Mouse (Mus musculus) lung, adult 10 weeks (tissue): Measurements from ENCODE around the gene Mon1a. TPM values are rescaled to one million over a fixed set of nuclear protein-coding genes. Genes with fewer than 3 reads are reported as not detected.

Experiments used
- polyA plus RNA-seq: library from polyadenylated mRNA; stranded (reverse); fragments of 350-450 nt; fragmentation: Illumina TruSeq; extraction: RNeasy Lipid Tissue Mini Kit (QIAGEN cat#74804); gene quantifications from one replicate; pipeline ENCODE4 v1.2.3, GENCODE M21; 2014; ENCODE audit warnings: low read depth, low replicate concordance; ENCODE audit not compliant: insufficient read depth

Mon1a gene
- 12.0 TPM for polyA plus RNA-seq

GRCm38 (mm10) chr9:107887804-107888266, at the start of gene Mon1a:
Mon1a (plus strand) TSS chr9:107888151.

DNA sequence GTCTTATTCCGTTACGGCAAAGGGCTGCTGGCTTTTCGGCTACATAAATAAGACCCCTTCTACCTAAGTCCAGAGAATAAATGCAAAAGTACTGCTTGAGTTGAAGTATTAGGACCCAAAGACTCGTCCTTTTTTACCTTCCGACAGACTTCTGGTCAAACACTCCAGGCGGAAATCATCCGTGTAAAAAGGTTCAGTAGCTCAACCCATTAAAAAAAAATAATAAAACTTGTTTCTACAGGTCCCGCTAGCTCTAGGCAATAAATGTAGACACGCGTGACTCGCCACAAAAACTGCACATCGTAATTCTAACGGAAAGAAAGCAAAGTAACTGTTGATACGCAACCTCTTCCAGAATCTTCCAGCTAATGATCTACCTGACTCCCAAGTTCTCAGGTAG, 14.8 kb upstream of the Mon1a start, which contains the start of gene Rbm6:
Gene Rbm6, minus strand, starts transcription at position 101 of the 400 bp plus-strand sequence.

DNA sequence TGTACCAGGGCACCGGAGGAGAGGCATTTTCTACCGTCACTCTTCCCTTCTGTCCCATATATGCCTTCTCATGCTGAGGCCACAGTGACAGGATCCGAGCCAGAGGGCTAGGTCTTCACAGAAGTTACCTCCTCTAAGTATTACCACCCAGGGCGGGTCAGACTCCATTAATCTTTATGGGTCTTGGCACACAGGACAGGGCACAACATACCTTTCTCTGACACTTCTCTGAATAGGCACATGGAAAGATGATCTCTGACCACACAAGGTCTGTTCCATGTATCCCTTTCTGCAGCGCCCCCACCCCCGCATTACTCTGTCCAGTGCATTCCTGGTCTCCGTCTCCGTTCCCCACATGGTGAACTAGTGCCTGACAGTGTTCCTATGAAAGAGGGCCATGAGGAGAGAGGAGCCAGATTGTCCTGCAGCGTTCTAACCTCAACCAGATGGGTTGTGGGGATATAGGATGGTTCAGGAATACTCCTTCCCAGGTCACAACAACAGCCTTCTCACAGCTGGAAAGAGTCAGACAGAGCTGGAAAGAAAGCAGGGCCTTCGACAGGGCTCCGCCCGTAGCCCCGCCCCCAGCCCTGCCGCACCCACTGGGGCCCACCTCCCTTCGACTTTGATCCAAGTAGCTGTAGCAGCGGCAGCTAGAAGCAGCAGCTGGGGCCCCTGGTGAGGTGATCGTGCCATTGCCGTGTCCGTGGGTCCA, 18.5 kb downstream of the Mon1a start, which contains the start of gene Mst1r:
Gene Mst1r, plus strand, starts transcription at position 622 of the 715 bp plus-strand sequence.

GRCm38 (mm10) chr9:107928169-107928568, 40.2 kb downstream of the Mon1a start, which contains the start of gene Actl11:
Actl11 (plus strand) TSS chr9:107928469.

GRCm38 (mm10) chr9:107935374-107935773, 47.4 kb downstream of the Mon1a start, which contains the start of gene Camkv:
Camkv (plus strand) TSS chr9:107935674.

DNA sequence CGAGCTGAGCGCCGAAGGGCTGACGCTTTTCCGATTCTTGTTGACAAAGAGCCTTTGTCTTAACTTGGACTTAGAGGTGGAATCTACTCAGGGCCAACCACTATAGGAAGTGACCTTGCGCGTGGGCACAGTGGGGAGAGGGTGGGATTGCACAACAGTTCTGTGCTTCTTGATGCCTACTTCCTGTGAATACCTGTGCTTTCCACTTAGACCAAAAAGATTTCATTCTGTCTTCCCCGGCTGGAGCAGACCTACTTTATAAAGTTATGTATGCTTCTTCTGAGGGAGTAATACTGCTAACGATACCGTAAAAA, 61.9 kb downstream of the Mon1a start, which contains the start of gene Traip:
Gene Traip, plus strand, starts transcription at position 215 of the 314 bp plus-strand sequence.

Other genes starting within 250 kb of the Mon1a start
- gene Slc38a3, start 218.6 kb upstream of the Mon1a start, polyA plus RNA-seq: 0.32 TPM
- not detected for gene Gnat1, start 208.4 kb upstream of the Mon1a start, polyA plus RNA-seq
- gene Sema3f, start 177.7 kb upstream of the Mon1a start, polyA plus RNA-seq: 64.9 TPM
- gene Rbm5, start 117.2 kb upstream of the Mon1a start, polyA plus RNA-seq: 46.7 TPM
- 30.7 TPM for gene Rbm6, start 14.9 kb upstream of the Mon1a start, polyA plus RNA-seq
- gene Mst1r, start 18.7 kb downstream of the Mon1a start, polyA plus RNA-seq: 2.1 TPM
- gene Actl11, start 40.3 kb downstream of the Mon1a start, polyA plus RNA-seq: not detected
- 0.08 TPM for gene Camkv, start 47.5 kb downstream of the Mon1a start, polyA plus RNA-seq
- 0.48 TPM for gene Traip, start 62.0 kb downstream of the Mon1a start, polyA plus RNA-seq
- 37.7 TPM for gene Uba7, start 87.4 kb downstream of the Mon1a start, polyA plus RNA-seq
- gene Gm20661, start 94.9 kb downstream of the Mon1a start, polyA plus RNA-seq: 1.2 TPM
- gene Inka1, start 97.7 kb downstream of the Mon1a start, polyA plus RNA-seq: 11.7 TPM
- gene Cdhr4, start 104.3 kb downstream of the Mon1a start, polyA plus RNA-seq: 28.6 TPM
- gene Gm20662, start 108.2 kb downstream of the Mon1a start, polyA plus RNA-seq: 0.69 TPM
- gene Ip6k1, start 114.3 kb downstream of the Mon1a start, polyA plus RNA-seq: 38.8 TPM
- 29.0 TPM for gene Gmppb, start 161.1 kb downstream of the Mon1a start, polyA plus RNA-seq
- gene Amigo3, start 165.0 kb downstream of the Mon1a start, polyA plus RNA-seq: 0.90 TPM
- gene Mst1, start 192.3 kb downstream of the Mon1a start, polyA plus RNA-seq: 0.99 TPM
- gene Rnf123, start 195.2 kb downstream of the Mon1a start, polyA plus RNA-seq: 18.4 TPM
- gene Apeh, start 206.5 kb downstream of the Mon1a start, polyA plus RNA-seq: 37.5 TPM